Mouse (Mus musculus) skeletal muscle tissue, adult 2 months (tissue): ENCODE measurements around the gene Gm13757.
"Not testable (repeated sequence)": the region's sequence is repeated elsewhere in the genome, so short reads cannot be mapped to it uniquely, and the experiment has no call there.

Experiments
- DNase-seq: peaks from one replicate; pipeline ENCODE4 v3.0.0-alpha.2; 2012; ENCODE audit warnings: low read depth, low spot score

The Gm13757 gene

GRCm38 (mm10) chr2:88449031-88449430, at the start of gene Gm13757:
TSS of gene Gm13757 (minus strand) at chr2:88449131.
- no peak for DNase-seq

GRCm38 (mm10) chr2:88493020-88493419, 44.1 kb upstream of the Gm13757 start, which contains the start of gene Olfr1185-ps1:
TSS of gene Olfr1185-ps1 (plus strand) at chr2:88493320.
- DNase-seq: no peak

- no peak for DNase-seq
Measured at GRCm38 (mm10) chr2:88483298-88483697, 34.4 kb upstream of the Gm13757 start, which contains the start of gene Olfr1184. TSS of gene Olfr1184 (plus strand) at chr2:88483598.

- DNase-seq: not testable (repeated sequence)
Measured at GRCm38 (mm10) chr2:88454567-88454966, 5.6 kb upstream of the Gm13757 start, which contains the start of gene Olfr1183. TSS of gene Olfr1183 (plus strand) at chr2:88454867.

- DNase-seq: no peak
Measured at GRCm38 (mm10) chr2:88426071-88426470, 22.9 kb downstream of the Gm13757 start, which contains the start of gene Olfr1181. TSS of gene Olfr1181 (minus strand) at chr2:88426171.

- no peak for DNase-seq
Measured at GRCm38 (mm10) chr2:88419051-88419450, 29.9 kb downstream of the Gm13757 start, which contains the start of gene Olfr1180. TSS of gene Olfr1180 (minus strand) at chr2:88419151.

- DNase-seq: no peak
Measured at GRCm38 (mm10) chr2:88406353-88406752, 42.6 kb downstream of the Gm13757 start, which contains the start of gene Olfr1179. TSS of gene Olfr1179 (minus strand) at chr2:88406453.
